Mouse (Mus musculus): ENCODE results near the gene Esrrb. TPM values are rescaled to one million over a fixed set of nuclear protein-coding genes. Genes with fewer than 3 reads are reported as not detected.

Esrrb gene
- polyA plus RNA-seq, 1 experiment from 2014 or later, result 4.7 TPM

- no peak overlapping the region for H3K27ac ChIP-seq (replicated peaks)
- H3K4me1 ChIP-seq, result no peaks in the 10 kb centered on the region
- no peak for ATAC-seq (ENCODE audit: low FRiP score)
- H3K4me2 ChIP-seq, result no peak overlapping the region
- no peak overlapping the region for H3K4me3 ChIP-seq (replicated peaks)
- H3K27me3 ChIP-seq (replicated peaks), result no peaks in the 10 kb centered on the region
- no peaks in the 10 kb centered on the region for H3K9me3 ChIP-seq (replicated peaks)
- H3K9ac ChIP-seq (replicated peaks), result no peak overlapping the region
- 79% methylated on average over 4 of the region's 4 CpGs for WGBS
- H3K36me3 ChIP-seq, result no peaks in the 10 kb centered on the region
Measured at GRCm38 (mm10) chr12:86538711-86539110, 177.8 kb downstream of the Esrrb start.

GRCm38 (mm10) chr12:86539511-86539910 is 178.6 kb downstream of the Esrrb start:
- H3K9me3 ChIP-seq (replicated peaks), result no peaks in the 10 kb centered on the region
- H3K9ac ChIP-seq (replicated peaks), result no peak overlapping the region
- no peak overlapping the region for H3K4me3 ChIP-seq (replicated peaks)
- no peaks in the 10 kb centered on the region for H3K36me3 ChIP-seq
- H3K4me2 ChIP-seq, result no peak overlapping the region
- ATAC-seq (ENCODE audit: low FRiP score), result no peak
- 73% methylated on average over 4 of the region's 4 CpGs for WGBS
- H3K27me3 ChIP-seq (replicated peaks), result no peaks in the 10 kb centered on the region
- no peaks in the 10 kb centered on the region for H3K4me1 ChIP-seq
- H3K27ac ChIP-seq (replicated peaks), result no peak overlapping the region

DNA sequence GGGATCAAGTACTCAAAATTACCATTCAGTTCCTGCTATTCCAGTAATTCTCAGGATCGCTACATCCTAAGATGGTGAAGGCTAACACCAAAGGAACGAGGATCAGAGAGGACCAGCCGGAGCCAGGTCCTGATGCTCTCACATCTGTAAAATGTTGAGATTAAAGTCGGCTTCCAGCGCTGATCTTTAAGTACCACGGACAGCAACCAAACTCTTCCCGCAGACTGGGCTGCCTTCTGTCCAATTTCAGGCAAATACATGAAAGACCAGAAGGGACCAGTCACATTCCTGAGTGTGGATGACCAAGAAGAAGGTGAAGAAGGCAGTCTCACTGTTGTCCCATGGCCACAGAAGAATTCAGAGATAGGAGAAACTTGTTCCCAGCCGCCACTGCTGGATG is 186.9 kb downstream of the Esrrb start:
- no peaks in the 10 kb centered on the region for H3K36me3 ChIP-seq
- WGBS, result 29% methylated on average over 8 of the region's 8 CpGs
- no peak overlapping the region for H3K9ac ChIP-seq (replicated peaks)
- H3K27ac ChIP-seq (replicated peaks), result no peak overlapping the region
- H3K9me3 ChIP-seq (replicated peaks), result no peaks in the 10 kb centered on the region
- no peak overlapping the region for H3K4me3 ChIP-seq (replicated peaks)
- no peak overlapping the region for H3K4me2 ChIP-seq
- no peak for ATAC-seq (ENCODE audit: low FRiP score)
- H3K4me1 ChIP-seq, result no peaks in the 10 kb centered on the region
- peaks cover 4% of the 10 kb centered on the region for H3K27me3 ChIP-seq (replicated peaks)

DNA sequence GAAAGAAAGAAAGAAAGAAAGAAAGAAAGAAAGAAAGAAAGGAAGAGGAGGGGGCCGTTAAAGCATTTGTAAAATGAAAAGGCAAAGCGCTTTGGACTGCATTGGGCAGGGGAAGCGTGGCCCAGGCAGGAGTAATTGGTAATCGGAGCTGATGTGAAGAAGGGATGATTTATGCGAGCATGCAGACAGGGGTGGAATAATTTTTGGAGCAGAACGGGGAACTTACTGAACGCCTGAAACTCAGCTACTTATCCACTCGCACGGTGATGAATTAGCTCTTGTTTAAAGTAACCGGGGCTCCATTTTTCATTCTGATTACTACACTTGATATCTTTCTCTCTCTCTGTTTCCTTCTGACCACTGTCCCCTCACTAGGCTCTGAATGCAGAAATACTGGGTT is 192.1 kb downstream of the Esrrb start:
- Histone ChIP-seq H3K9me3 (replicated peaks) (no peaks in the 10 kb centered on the region), H3K36me3 (no peaks in the 10 kb centered on the region), H3K27ac (replicated peaks) (no peak overlapping the region), H3K4me1 (no peaks in the 10 kb centered on the region), H3K27me3 (replicated peaks) (peaks cover 4% of the 10 kb centered on the region), H3K4me2 (no peak overlapping the region), H3K9ac (replicated peaks) (0 out of 2 replicates have a peak overlapping the region, but pooled peaks have one; percentile 5), H3K4me3 (replicated peaks) (no peak overlapping the region)
- WGBS, result 39% methylated on average over 10 of the region's 10 CpGs
- ATAC-seq (ENCODE audit: low FRiP score), result no peak

DNA sequence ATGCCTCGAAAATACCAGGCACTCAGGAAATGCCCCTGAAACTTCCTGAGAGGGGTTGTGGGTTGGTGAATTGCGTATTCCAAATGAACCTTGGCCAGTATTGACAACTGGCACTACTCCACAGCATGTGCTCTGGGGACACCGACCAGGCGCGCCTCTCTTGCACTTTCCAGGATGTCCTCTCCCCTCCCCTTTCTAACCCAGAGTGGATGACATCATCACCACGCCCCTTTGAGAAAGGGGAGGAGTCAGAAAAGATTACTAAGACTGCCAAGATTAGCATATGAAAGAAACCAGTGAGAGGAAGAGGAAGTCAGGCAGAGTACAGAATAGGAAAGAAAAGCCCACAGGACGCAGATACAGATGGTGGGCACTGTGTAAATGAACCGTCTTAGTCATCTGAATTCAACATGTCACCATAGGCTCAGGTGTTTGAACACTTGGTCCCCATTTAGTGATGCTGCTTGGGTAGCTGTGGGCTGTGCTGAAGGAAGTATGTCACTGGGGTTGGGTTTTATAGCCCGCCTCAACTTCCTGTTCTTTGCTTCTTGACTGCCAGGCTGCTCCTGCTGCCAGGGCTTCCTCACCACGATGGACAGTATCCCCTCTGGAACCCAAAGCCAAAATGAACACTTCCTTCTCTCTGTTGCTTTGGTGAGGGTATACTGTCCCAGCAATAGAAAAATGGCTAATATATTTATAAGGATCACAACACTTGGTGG is 196.0 kb downstream of the Esrrb start:
- Histone ChIP-seq H3K4me1 (no peaks in the 10 kb centered on the region), H3K27me3 (replicated peaks) (no peaks in the 10 kb centered on the region), H3K36me3 (no peaks in the 10 kb centered on the region), H3K9ac (replicated peaks) (no peak overlapping the region), H3K4me2 (no peak overlapping the region), H3K27ac (replicated peaks) (no peak overlapping the region), H3K9me3 (replicated peaks) (no peaks in the 10 kb centered on the region), H3K4me3 (replicated peaks) (no peak overlapping the region)
- no peak for ATAC-seq (ENCODE audit: low FRiP score)
- WGBS, result 49% methylated on average over 10 of the region's 10 CpGs

DNA sequence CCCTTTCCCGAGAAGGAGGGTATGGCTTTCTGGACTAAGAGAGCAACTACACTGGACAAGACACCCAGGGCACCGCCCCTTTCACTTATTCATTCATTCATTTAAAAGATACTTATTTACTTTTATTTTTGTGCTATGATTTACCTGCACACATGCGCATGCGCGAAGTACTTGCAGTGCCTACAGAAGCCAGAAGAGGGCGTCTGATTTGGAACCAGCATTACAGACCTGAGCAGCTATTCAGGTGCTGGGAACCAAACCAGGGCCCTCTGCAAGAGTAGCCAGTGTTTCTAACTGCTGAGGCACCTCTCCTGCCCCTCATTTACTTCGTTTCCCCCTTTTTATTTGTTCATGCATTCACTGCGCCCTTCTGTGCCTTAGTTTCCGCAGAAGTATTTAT is 198.0 kb downstream of the Esrrb start:
- WGBS, result 90% methylated on average over 9 of the region's 9 CpGs
- H3K4me1 ChIP-seq, result no peaks in the 10 kb centered on the region
- ATAC-seq (ENCODE audit: low FRiP score), result no peak

GRCm38 (mm10) chr12:86562705-86563104 is 201.8 kb downstream of the Esrrb start:
- H3K9ac ChIP-seq (replicated peaks), result no peak overlapping the region
- no peaks in the 10 kb centered on the region for H3K36me3 ChIP-seq
- H3K27me3 ChIP-seq (replicated peaks), result no peaks in the 10 kb centered on the region
- ATAC-seq (ENCODE audit: low FRiP score), result no peak
- H3K9me3 ChIP-seq (replicated peaks), result no peaks in the 10 kb centered on the region
- WGBS, result 75% methylated on average over 3 of the region's 3 CpGs
- H3K4me1 ChIP-seq, result no peaks in the 10 kb centered on the region
- no peak overlapping the region for H3K27ac ChIP-seq (replicated peaks)
- no peak overlapping the region for H3K4me2 ChIP-seq
- H3K4me3 ChIP-seq (replicated peaks), result no peak overlapping the region

More for the DNA sequence above, 198.0 kb downstream of the Esrrb start:
- no peak overlapping the region for H3K4me2 ChIP-seq
- H3K36me3 ChIP-seq, result no peaks in the 10 kb centered on the region
- H3K27me3 ChIP-seq (replicated peaks), result no peaks in the 10 kb centered on the region
- H3K9me3 ChIP-seq (replicated peaks), result no peaks in the 10 kb centered on the region
- no peak overlapping the region for H3K27ac ChIP-seq (replicated peaks)
- H3K4me3 ChIP-seq (replicated peaks), result no peak overlapping the region
- no peak overlapping the region for H3K9ac ChIP-seq (replicated peaks)

GRCm38 (mm10) chr12:86565996-86566395 is 205.1 kb downstream of the Esrrb start:
- WGBS, result 74% methylated on average over 5 of the region's 5 CpGs
- Histone ChIP-seq H3K4me1 (no peaks in the 10 kb centered on the region), H3K36me3 (no peaks in the 10 kb centered on the region), H3K4me3 (replicated peaks) (no peak overlapping the region), H3K27me3 (replicated peaks) (no peaks in the 10 kb centered on the region), H3K9ac (replicated peaks) (no peak overlapping the region), H3K4me2 (no peak overlapping the region), H3K27ac (replicated peaks) (no peak overlapping the region), H3K9me3 (replicated peaks) (no peaks in the 10 kb centered on the region)
- no peak for ATAC-seq (ENCODE audit: low FRiP score)

Other genes with a start within 250 kb of the Esrrb start
- 20.8 and 25.0 TPM in 2 replicates for gene Gpatch2l, start 119.3 kb upstream of the Esrrb start, polyA plus RNA-seq (2015; fragmentation: Nextera tagmentation; extraction: Ambion mirVana)

Measured in neural tube, embryonic 15.5 days (tissue).